Mouse (Mus musculus) MEL (cell line): Measurements from ENCODE around the gene Npnt. TPM values are rescaled to one million over a fixed set of nuclear protein-coding genes. Genes with fewer than 3 reads are reported as not detected.

Source experiments
- DNase-seq: peaks from one replicate; pipeline ENCODE4 v3.0.0; 2011; ENCODE audit warnings: low read depth, low spot score
- H3K27ac ChIP-seq: 2 replicates; pipeline ENCODE4 v1.5.1; 2012; ENCODE audit warnings: low read depth, mild to moderate bottlenecking, control low read depth, low read length, moderate library complexity; ENCODE audit not compliant: control insufficient read depth
- H3K27me3 ChIP-seq, 2 experiments: fragments of 150-350 bp in 1 of 2; sonication (generic) in 1 of 2; 2 replicates each; pipeline ENCODE4 v1.6.1; 2012; ENCODE audit warnings: low read length in 2 of 2, mild to moderate bottlenecking in 2 of 2, improper control_type of control experiment in 1 of 2, moderate library complexity in 1 of 2; ENCODE audit not compliant: insufficient read depth in 2 of 2, control insufficient read depth in 1 of 2
- H3K36me3 ChIP-seq, 2 experiments: 2 replicates each; pipeline ENCODE4 v1.6.1; 2012 to 2014; ENCODE audit warnings: low read length in 2 of 2, improper control_type of control experiment in 1 of 2, inconsistent platforms in 1 of 2, mild to moderate bottlenecking in 1 of 2; ENCODE audit not compliant: insufficient read depth in 2 of 2, control insufficient read depth in 1 of 2
- H3K4me1 ChIP-seq, 2 experiments: fragments of 150-350 bp in 1 of 2; sonication (generic) in 1 of 2; 2 replicates each; pipeline ENCODE4 v1.6.1; 2012; ENCODE audit warnings: low read length in 2 of 2, improper control_type of control experiment in 1 of 2, mild to moderate bottlenecking in 1 of 2; ENCODE audit not compliant: insufficient read depth in 2 of 2, control insufficient read depth in 1 of 2
- H3K4me3 ChIP-seq, 2 experiments: fragments of 150-350 bp in 1 of 2; sonication (generic) in 1 of 2; 2 replicates each; pipeline ENCODE4 v1.5.1; 2012; ENCODE audit warnings: low read depth in 2 of 2, low read length in 2 of 2, mild to moderate bottlenecking in 2 of 2, moderate library complexity in 2 of 2, control low read depth in 1 of 2, improper control_type of control experiment in 1 of 2; ENCODE audit not compliant: control insufficient read depth in 1 of 2, insufficient read depth in 1 of 2
- H3K79me2 ChIP-seq: 2 replicates; pipeline ENCODE4 v1.6.1; 2012; ENCODE audit warnings: mild to moderate bottlenecking, low read length, moderate library complexity; ENCODE audit not compliant: control insufficient read depth, poor library complexity, insufficient read depth
- H3K9ac ChIP-seq: 2 replicates; pipeline ENCODE4 v1.6.1; 2012; ENCODE audit warnings: low read depth, mild to moderate bottlenecking, control low read depth, low read length, moderate library complexity; ENCODE audit not compliant: control insufficient read depth, poor library complexity, severe bottlenecking
- H3K9me3 ChIP-seq: fragments of 150-350 bp; sonication (generic); replicated peaks from 2 replicates; pipeline ENCODE4 v1.6.1; 2012; ENCODE audit warnings: mild to moderate bottlenecking, low read length, improper control_type of control experiment, moderate library complexity; ENCODE audit not compliant: insufficient read depth
- CHD2 ChIP-seq: IDR thresholded peaks from 2 replicates; pipeline ENCODE4 v1.6.1; 2011; ENCODE audit warnings: low read length, improper control_type of control experiment
- ELF1 ChIP-seq: IDR thresholded peaks from 2 replicates; pipeline ENCODE4 v1.6.1; 2014; ENCODE audit warnings: low read depth, mild to moderate bottlenecking, inconsistent platforms, low read length, improper control_type of control experiment, moderate library complexity
- GABPA ChIP-seq: IDR thresholded peaks from 2 replicates; pipeline ENCODE4 v1.6.1; 2012; ENCODE audit warnings: low read depth, mild to moderate bottlenecking, inconsistent platforms, low read length, improper control_type of control experiment, moderate library complexity
- HCFC1 ChIP-seq: IDR thresholded peaks from 2 replicates; pipeline ENCODE4 v1.6.1; 2012; ENCODE audit warnings: low read depth, mild to moderate bottlenecking, inconsistent platforms, low read length, improper control_type of control experiment, moderate library complexity
- MAZ ChIP-seq: IDR thresholded peaks from 2 replicates; pipeline ENCODE4 v1.6.1; 2012; ENCODE audit warnings: low read depth, mild to moderate bottlenecking, inconsistent platforms, low read length, improper control_type of control experiment
- MXI1 ChIP-seq: IDR thresholded peaks from 2 replicates; pipeline ENCODE4 v1.6.1; 2011; ENCODE audit warnings: mild to moderate bottlenecking, low read depth, low read length, improper control_type of control experiment
- MYB ChIP-seq: IDR thresholded peaks from 2 replicates; pipeline ENCODE4 v1.6.1; 2011; ENCODE audit warnings: mild to moderate bottlenecking, low read depth, low read length, improper control_type of control experiment
- NELFE ChIP-seq: IDR thresholded peaks from 2 replicates; pipeline ENCODE4 v1.6.1; 2011; ENCODE audit warnings: low read depth, low read length, improper control_type of control experiment
- RCOR1 ChIP-seq: IDR thresholded peaks from 2 replicates; pipeline ENCODE4 v1.6.1; 2012; ENCODE audit warnings: low read depth, mild to moderate bottlenecking, inconsistent platforms, low read length, improper control_type of control experiment
- SIN3A ChIP-seq: IDR thresholded peaks from 2 replicates; pipeline ENCODE4 v1.6.1; 2012; ENCODE audit warnings: low read length, improper control_type of control experiment, inconsistent platforms
- SMC3 ChIP-seq: IDR thresholded peaks from 2 replicates; pipeline ENCODE4 v1.6.1; 2011; ENCODE audit warnings: low read depth, low read length, improper control_type of control experiment
- TAL1 ChIP-seq: IDR thresholded peaks from 2 replicates; pipeline ENCODE4 v1.6.1; 2012; ENCODE audit warnings: mild to moderate bottlenecking, inconsistent platforms, low read length, moderate library complexity, mixed read lengths
- TBP ChIP-seq: IDR thresholded peaks from 2 replicates; pipeline ENCODE4 v1.8.0; 2011; ENCODE audit warnings: low read depth, low read length, improper control_type of control experiment
- ZKSCAN1 ChIP-seq: IDR thresholded peaks from 2 replicates; pipeline ENCODE4 v1.6.1; 2012; ENCODE audit warnings: low read depth, mild to moderate bottlenecking, inconsistent platforms, low read length, improper control_type of control experiment, moderate library complexity
- ZMIZ1 ChIP-seq: IDR thresholded peaks from 2 replicates; pipeline ENCODE4 v1.6.1; 2012; ENCODE audit warnings: low read depth, mild to moderate bottlenecking, inconsistent platforms, low read length, improper control_type of control experiment, moderate library complexity
- polyA plus RNA-seq, 2 experiments: library from polyadenylated mRNA; stranded (reverse) in 1 of 2; unstranded in 1 of 2; fragments of >175 nt in 1 of 2; fragments of >200 nt in 1 of 2; gene quantifications; 2 replicates each; pipeline versions ENCODE4 v1.2.1 to v1.2.4; 2012; ENCODE audit warnings: low replicate concordance in 2 of 2, low read depth in 1 of 2; ENCODE audit not compliant: insufficient read length in 2 of 2, insufficient read depth in 1 of 2, missing spikeins in 1 of 2
- total RNA-seq: library from RNA; depleted of rRNA; stranded (reverse); fragments of 300-350 nt; gene quantifications from 2 replicates; pipeline ENCODE4 v1.2.3, GENCODE M21; 2012

Npnt gene
- total and polyA plus RNA-seq, 3 experiments, result 0.06 TPM; not detected in 2

DNA sequence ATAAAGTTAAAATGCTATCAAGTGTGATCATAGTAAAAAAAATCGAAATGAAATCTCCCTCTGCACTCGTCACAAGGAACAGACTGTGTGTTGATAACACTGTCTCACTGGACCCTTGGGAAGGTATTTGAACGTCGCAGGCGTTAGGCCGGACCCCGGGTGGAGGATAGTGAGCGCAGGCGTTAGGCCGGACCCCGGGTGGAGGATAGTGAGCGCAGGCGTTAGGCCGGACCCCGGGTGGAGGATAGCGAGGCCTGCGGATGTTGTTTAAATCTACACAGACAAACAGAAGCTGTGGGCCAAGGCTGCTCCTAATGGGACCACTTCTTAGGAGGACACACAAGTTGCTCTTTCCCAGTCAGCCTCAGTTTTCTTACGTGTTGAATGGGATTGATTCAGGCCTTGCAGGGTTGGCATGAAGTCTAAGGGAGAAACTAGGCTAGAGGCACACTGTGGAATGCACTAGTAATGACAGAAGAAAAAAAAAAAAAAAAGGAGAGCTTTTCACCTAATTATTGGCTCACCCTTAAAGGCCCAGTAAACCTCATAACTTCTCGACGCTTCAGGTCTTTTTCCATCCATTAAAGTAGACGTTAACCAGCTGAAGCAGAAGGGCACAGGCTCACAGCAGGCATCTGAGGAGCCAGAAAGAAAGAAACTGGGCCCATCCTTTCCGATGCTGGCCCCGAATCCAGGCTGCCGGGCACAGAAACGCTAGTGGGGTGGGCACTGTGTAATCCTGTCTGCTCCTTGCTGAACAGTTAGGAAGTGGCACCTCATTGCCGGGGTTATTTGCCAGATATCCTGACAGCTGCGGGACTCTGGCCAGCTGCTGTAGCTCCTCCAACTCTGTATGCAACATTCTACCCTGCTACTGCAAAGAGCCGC lies 98.0 kb downstream of the Npnt start:
- H3K36me3 ChIP-seq, result no peaks in the 10 kb centered on the region; a peak in 1 of 4 replicates
- H3K9ac ChIP-seq, result no peak overlapping the region
- H3K27ac ChIP-seq, result no peak overlapping the region
- H3K27me3 ChIP-seq, result peaks cover 0 to 2% of the 10 kb centered on the region in 2 experiments; a peak in 2 of 4 replicates
- no peak for TF ChIP-seq TAL1
- TF ChIP-seq TBP, result no peak
- no peak for TF ChIP-seq MAZ
- no peak for TF ChIP-seq ZMIZ1
- no peak for TF ChIP-seq SMC3
- TF ChIP-seq GABPA, result no peak
- TF ChIP-seq MXI1, result no peak
- TF ChIP-seq HCFC1, result no peak
- TF ChIP-seq SIN3A, result no peak
- no peak for DNase-seq
- H3K9me3 ChIP-seq, result no peaks in the 10 kb centered on the region
- H3K4me3 ChIP-seq, result no peak overlapping the region
- peaks cover 0 to 2% of the 10 kb centered on the region in 2 experiments; a peak in 1 of 4 replicates for H3K4me1 ChIP-seq
- H3K79me2 ChIP-seq, result no peaks in the 10 kb centered on the region

DNA sequence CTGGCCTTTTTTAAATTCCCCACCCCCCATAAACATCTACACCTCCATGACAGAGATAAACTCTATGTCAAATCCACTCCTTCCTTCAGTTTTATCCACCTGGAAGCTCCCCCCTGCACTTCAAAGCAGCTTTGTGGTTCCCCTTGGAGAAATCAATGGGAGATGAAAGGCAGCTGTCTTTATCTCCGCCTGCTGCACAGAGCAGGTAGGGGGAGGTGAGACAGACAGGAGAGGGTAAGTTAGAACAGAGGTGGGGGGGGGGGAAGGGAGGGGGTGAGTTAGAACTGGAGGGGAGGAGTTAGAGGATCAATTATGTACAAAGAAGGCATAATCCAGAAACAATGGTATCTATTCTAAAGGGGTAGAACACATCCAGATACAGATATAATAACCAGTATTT lies 98.7 kb downstream of the Npnt start:
- H3K27ac ChIP-seq, result no peak overlapping the region
- H3K36me3 ChIP-seq, result no peaks in the 10 kb centered on the region; a peak in 1 of 4 replicates
- DNase-seq, result no peak
- peaks cover 0 to 2% of the 10 kb centered on the region in 2 experiments; a peak in 1 of 4 replicates for H3K4me1 ChIP-seq
- no peak overlapping the region for H3K4me3 ChIP-seq
- H3K27me3 ChIP-seq, result peaks cover 0 to 2% of the 10 kb centered on the region in 2 experiments; a peak in 2 of 4 replicates
- no peak overlapping the region for H3K9ac ChIP-seq
- H3K79me2 ChIP-seq, result no peaks in the 10 kb centered on the region
- H3K9me3 ChIP-seq, result no peaks in the 10 kb centered on the region
- TF ChIP-seq CHD2 (no peak), NELFE (no peak), RCOR1 (no peak), TAL1 (no peak), TBP (no peak), ZKSCAN1 (no peak), ELF1 (no peak), MYB (no peak)
- TF ChIP-seq, all 39 proteins: peak for 0
